ENCODE assay signal across 7 mouse cellular contexts in genomic region chr7:80261372-80261990, GRCm38 (mm10). TPM values are rescaled to one million over a fixed set of nuclear protein-coding genes. Genes with fewer than 3 reads are reported as not detected.
DNase-seq lines count a peak whose midpoint lies in the region; ATAC-seq lines count a peak whose summit lies in the region.

No protein-coding gene starts in this region.

- peak overlapping the region; percentile 90 for H3K9ac ChIP-seq in neural tube, embryonic 11.5 days (ENCODE audit: low read length)
- peak overlapping the region; percentile 92 for H3K9ac ChIP-seq in liver, embryonic 13.5 days

- no peaks in the 10 kb centered on the region; the same call in 1 of the 2 replicates for H3K27me3 ChIP-seq in neural tube, embryonic 11.5 days (ENCODE audit: control insufficient read depth, insufficient read depth, low read length)
- H3K27me3 ChIP-seq in liver, embryonic 13.5 days: peaks cover 11% of the 10 kb centered on the region; the same call in 1 of the 2 replicates
- H3K27me3 ChIP-seq in splenic B cell, adult 2 months (ENCODE audit: control insufficient read depth, insufficient read depth, low read length, poor library complexity, severe bottlenecking): no peaks in the 10 kb centered on the region

- H3K36me3 ChIP-seq in neural tube, embryonic 11.5 days (ENCODE audit: control insufficient read depth, insufficient read depth, low read length): peaks cover 4% of the 10 kb centered on the region; the same call in 1 of the 2 replicates
- peaks cover 35% of the 10 kb centered on the region for H3K36me3 ChIP-seq in liver, embryonic 13.5 days
- peaks cover 10% of the 10 kb centered on the region for H3K36me3 ChIP-seq in splenic B cell, adult 2 months (ENCODE audit: control insufficient read depth, insufficient read depth, low read length, poor library complexity, severe bottlenecking)

- peak overlapping the region; percentile 85 for H3K4me2 ChIP-seq in neural tube, embryonic 11.5 days (ENCODE audit: low read depth)
- peak overlapping the region; percentile 78 for H3K4me2 ChIP-seq in liver, embryonic 13.5 days

- peak; percentile 38; the same call in 1 of the 2 replicates for ATAC-seq in neural tube, embryonic 11.5 days (ENCODE audit: insufficient read depth, low FRiP score, low TSS enrichment)
- ATAC-seq in liver, embryonic 13.5 days (ENCODE audit: low read depth): peak; percentile 67

- no peak for DNase-seq in neural tube, embryonic 11.5 days (ENCODE audit: low spot score)
- DNase-seq in neural tube, embryonic 10.5 days (ENCODE audit: extremely low spot score, low spot score): no peak
- peak; percentile 38 for DNase-seq in c-Kit-positive CD71-positive TER-119-positive erythroid progenitor cells, embryonic 14.5 days (ENCODE audit: low spot score)
- peak; percentile 19 to 26 for DNase-seq in frontal cortex, postnatal 36 days (ENCODE audit: low spot score in 2 of 2)
- no peak for DNase-seq in liver, embryonic 13.5 days
- peak; percentile 50 for DNase-seq in splenic B cell, adult 2 months (ENCODE audit: low read depth, low spot score)
- no peak for DNase-seq in cerebellum, adult 9-10 months

- H3K27ac ChIP-seq in neural tube, embryonic 11.5 days (ENCODE audit: low read depth, low read length): 0 out of 2 replicates have a peak overlapping the region, but pooled peaks have one; percentile 34
- peak overlapping the region; percentile 90 for H3K27ac ChIP-seq in liver, embryonic 13.5 days

- no peaks in the 10 kb centered on the region for H3K9me3 ChIP-seq in neural tube, embryonic 11.5 days (ENCODE audit: control insufficient read depth, low read length)
- H3K9me3 ChIP-seq in liver, embryonic 13.5 days (replicated peaks): 0 out of 2 replicates have a peak, but pooled peaks cover 4% of the 10 kb centered on the region

- under 1% methylated on average over 32 of the region's 32 CpGs for whole genome bisulfite sequencing in neural tube, embryonic 11.5 days
- WGBS in liver, embryonic 13.5 days (ENCODE audit: insufficient replicate concordance): 1% methylated on average over 32 of the region's 32 CpGs

- H3K4me1 ChIP-seq in neural tube, embryonic 11.5 days (ENCODE audit: control insufficient read depth, insufficient read depth, low read length): peaks cover 7% of the 10 kb centered on the region
- peaks cover 28% of the 10 kb centered on the region for H3K4me1 ChIP-seq in liver, embryonic 13.5 days (replicated peaks)

- peak overlapping the region; percentile 91 for H3K4me3 ChIP-seq in neural tube, embryonic 11.5 days (ENCODE audit: low read depth, low read length)
- peak overlapping the region; percentile 96 for H3K4me3 ChIP-seq in liver, embryonic 13.5 days (replicated peaks)

RNA-seq across cellular contexts. Expression of gene Ngrn, which starts 0.5 kb away (rescaled TPM):
- polyA plus RNA-seq in neural tube, embryonic 11.5 days (2014; fragmentation: Nextera tagmentation; extraction: Ambion mirVana): 42.9 and 43.3 TPM in 2 replicates
- polyA plus RNA-seq in liver, embryonic 13.5 days (2015; fragmentation: Nextera tagmentation; extraction: Ambion mirVana): 33.5 and 37.2 TPM in 2 replicates

RNA-seq across cellular contexts. Expression of gene Vps33b, which starts 8.0 kb away (rescaled TPM):
- 15.1 and 15.8 TPM in 2 replicates for polyA plus RNA-seq in neural tube, embryonic 11.5 days (2014; fragmentation: Nextera tagmentation; extraction: Ambion mirVana)
- 4.4 and 7.9 TPM in 2 replicates for polyA plus RNA-seq in liver, embryonic 13.5 days (2015; fragmentation: Nextera tagmentation; extraction: Ambion mirVana)

RNA-seq across cellular contexts. Expression of gene Ttll13, which starts 15.3 kb away (rescaled TPM):
- polyA plus RNA-seq in neural tube, embryonic 11.5 days (2014; fragmentation: Nextera tagmentation; extraction: Ambion mirVana): 1.3 and 2.1 TPM in 2 replicates
- polyA plus RNA-seq in liver, embryonic 13.5 days (2015; fragmentation: Nextera tagmentation; extraction: Ambion mirVana): 0.23 and 0.72 TPM in 2 replicates

RNA-seq across cellular contexts. Expression of gene Gdpgp1, which starts 28.8 kb away (rescaled TPM):
- 4.5 and 4.9 TPM in 2 replicates for polyA plus RNA-seq in neural tube, embryonic 11.5 days (2014; fragmentation: Nextera tagmentation; extraction: Ambion mirVana)
- polyA plus RNA-seq in liver, embryonic 13.5 days (2015; fragmentation: Nextera tagmentation; extraction: Ambion mirVana): 2.4 and 3.0 TPM in 2 replicates

RNA-seq across cellular contexts. Expression of gene Cib1, which starts 28.9 kb away (rescaled TPM):
- polyA plus RNA-seq in neural tube, embryonic 11.5 days (2014; fragmentation: Nextera tagmentation; extraction: Ambion mirVana): 53.2 and 65.5 TPM in 2 replicates
- 91.0 and 102 TPM in 2 replicates for polyA plus RNA-seq in liver, embryonic 13.5 days (2015; fragmentation: Nextera tagmentation; extraction: Ambion mirVana)

Comparison
In these comparisons a context has a peak if more than half of its experiments do, and no peak if none do; other contexts are left out.
1. DNase-seq: peak in c-Kit-positive CD71-positive TER-119-positive erythroid progenitor cells, embryonic 14.5 days (single experiment), frontal cortex, postnatal 36 days (2 of 2) and splenic B cell, adult 2 months (single experiment); none in neural tube, embryonic 11.5 days (single experiment), neural tube, embryonic 10.5 days (single experiment), liver, embryonic 13.5 days (single experiment) and cerebellum, adult 9-10 months (single experiment).